Mouse (Mus musculus): ENCODE measurements at regions not wholly inside any gene's neighbourhood (a gene's known extent, or its start where the extent isn't known, plus 50 kb on each side); places are given as distances from the start of the nearest gene placed in this dataset.

GRCm38 (mm10) chr12:28309226-28309625 lies 243.0 kb downstream of the Dcdc2c start:
- TF ChIP-seq CEBPB (IDR thresholded peaks at IDR 0.05; ENCODE audit: low read depth) (no peak), CTCF (IDR thresholded peaks at IDR 0.05; ENCODE audit: control insufficient read depth, insufficient read depth, insufficient read length) (no peak), MAX (IDR thresholded peaks at IDR 0.05) (no peak), USF1 (IDR thresholded peaks at IDR 0.05; ENCODE audit: low read depth) (no peak)
